Mouse (Mus musculus): ENCODE measurements at regions not wholly inside any gene's neighbourhood (a gene's known extent, or its start where the extent isn't known, plus 50 kb on each side); places are given as distances from the start of the nearest gene placed in this dataset.

DNA sequence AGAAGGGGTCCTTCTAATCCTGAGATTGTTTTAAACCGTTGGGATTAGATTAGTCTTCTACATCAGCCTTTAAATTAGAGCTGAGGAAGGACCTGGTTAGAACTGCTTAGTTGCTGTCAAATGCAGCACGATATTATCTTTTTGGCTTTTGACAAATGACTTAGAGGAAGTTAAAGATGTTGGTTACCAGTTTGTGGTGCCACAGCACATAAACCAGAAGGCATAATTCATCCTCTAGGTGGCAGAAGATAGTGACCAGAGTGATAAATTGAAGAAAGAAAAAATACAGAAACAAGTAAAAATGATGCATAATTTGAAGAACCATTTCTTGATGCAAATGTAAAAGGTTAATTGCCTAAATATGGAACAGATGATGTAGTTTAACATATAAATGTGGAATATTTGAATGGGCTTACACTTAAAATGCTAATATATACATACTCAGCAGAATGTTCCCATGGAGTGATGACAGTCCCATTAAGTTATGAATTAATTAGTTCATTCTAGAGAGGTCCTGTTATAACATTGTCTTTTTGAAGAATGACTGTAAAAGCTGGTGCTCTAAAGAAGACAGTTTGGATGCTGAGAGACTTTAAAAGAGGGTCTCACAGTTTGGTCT, 760.0 kb downstream of the 1190002N15Rik start:
- DNase-seq: peak; percentile 29

Data from cerebellum, adult 9-10 months (tissue).